Comparison of ENCODE assay signal across 24 mouse cellular contexts in genomic region chr11:78540358-78540757, GRCm38 (mm10). TPM values are rescaled to one million over a fixed set of nuclear protein-coding genes. Genes with fewer than 3 reads are reported as not detected.
DNase-seq lines count a peak whose midpoint lies in the region; ATAC-seq lines count a peak whose summit lies in the region.
"Had no signal": no experiment of that assay in that cellular context is flagged by ENCODE, and none has a peak within 500 bp of the region (broad histone marks: within the 10 kb centered on the region; RNA-seq: fewer than 3 reads in every experiment).

No protein-coding gene starts in this region.

- H3K4me2 ChIP-seq in limb, embryonic 15.5 days = no peak overlapping the region
- H3K4me2 ChIP-seq: embryonic facial prominence, embryonic 12.5 days; heart, embryonic 15.5 days; hindbrain, embryonic 15.5 days; limb, embryonic 12.5 days; lung, embryonic 14.5 days; midbrain, embryonic 12.5 days had no signal

- H3K27me3 ChIP-seq in limb, embryonic 15.5 days = no peaks in the 10 kb centered on the region
- no peaks in the 10 kb centered on the region for H3K27me3 ChIP-seq in limb, embryonic 10.5 days (ENCODE audit: low read depth, poor library complexity, severe bottlenecking)
- H3K27me3 ChIP-seq: embryonic facial prominence, embryonic 12.5 days; heart, embryonic 15.5 days; hindbrain, embryonic 15.5 days; limb, embryonic 12.5 days; midbrain, embryonic 12.5 days had no signal

- WGBS in limb, embryonic 15.5 days = 66% methylated on average over 3 of the region's 3 CpGs
- WGBS in limb, embryonic 10.5 days = 80% methylated on average over 3 of the region's 3 CpGs

- no peaks in the 10 kb centered on the region for H3K9me3 ChIP-seq in limb, embryonic 15.5 days
- no peaks in the 10 kb centered on the region for H3K9me3 ChIP-seq in limb, embryonic 10.5 days (replicated peaks)
- H3K9me3 ChIP-seq: embryonic facial prominence, embryonic 12.5 days; heart, embryonic 15.5 days; hindbrain, embryonic 15.5 days; limb, embryonic 12.5 days; midbrain, embryonic 12.5 days had no signal

- no peak overlapping the region for H3K9ac ChIP-seq in limb, embryonic 15.5 days
- H3K9ac ChIP-seq: embryonic facial prominence, embryonic 12.5 days; heart, embryonic 15.5 days; hindbrain, embryonic 15.5 days; limb, embryonic 12.5 days; lung, embryonic 14.5 days; midbrain, embryonic 12.5 days had no signal

- peaks cover 62% of the 10 kb centered on the region for H3K36me3 ChIP-seq in limb, embryonic 15.5 days
- H3K36me3 ChIP-seq in limb, embryonic 10.5 days = peaks cover 68% of the 10 kb centered on the region

- no peak overlapping the region for H3K4me3 ChIP-seq in limb, embryonic 15.5 days
- H3K4me3 ChIP-seq in limb, embryonic 10.5 days = no peak overlapping the region
- H3K4me3 ChIP-seq: embryonic facial prominence, embryonic 12.5 days; gastrocnemius, adult 2 months; heart, embryonic 15.5 days; hindbrain, embryonic 15.5 days; layer of hippocampus, adult 2 months; limb, embryonic 12.5 days; midbrain, embryonic 12.5 days had no signal

- peaks cover 12% of the 10 kb centered on the region for H3K4me1 ChIP-seq in limb, embryonic 15.5 days
- H3K4me1 ChIP-seq in limb, embryonic 10.5 days = peaks cover 14% of the 10 kb centered on the region

- ATAC-seq in limb, embryonic 15.5 days (ENCODE audit: insufficient number of reproducible peaks, low FRiP score, low TSS enrichment, low read depth) = no peak
- ATAC-seq: forebrain, embryonic 14.5 days had no signal

- DNase-seq in adrenal gland, postnatal 10 days = peak; percentile 48
- no peak for DNase-seq in adrenal gland, adult 18-20 months (ENCODE audit: low spot score in 2 of 2)
- no peak for DNase-seq in limb, embryonic 10.5 days (ENCODE audit: low spot score)
- peak; percentile 80 for DNase-seq in fat pad, adult 2 months (ENCODE audit: extremely low read depth, low read depth, low spot score)
- DNase-seq in lung, postnatal 25 days (ENCODE audit: low spot score) = peak; percentile 60
- DNase-seq in right cerebral cortex, postnatal 36 days (ENCODE audit: low spot score in 2 of 2) = no peak
- no peak for DNase-seq in thymus, postnatal 10 days (ENCODE audit: low spot score in 2 of 2)
- DNase-seq: adrenal gland, adult 8-10 months; cerebellum, adult 11 months; gastrocnemius, adult 2 months; kidney, adult 8-10 months; kidney, postnatal 14 days; lung, embryonic 14.5 days; retina, postnatal 1 day; right cerebral cortex, postnatal 25 days; thymus, postnatal 25 days had no signal

- H3K27ac ChIP-seq in limb, embryonic 15.5 days = peak overlapping the region; percentile 47; the same call in 1 of the 2 replicates
- no peak overlapping the region for H3K27ac ChIP-seq in limb, embryonic 10.5 days
- H3K27ac ChIP-seq: embryonic facial prominence, embryonic 12.5 days; gastrocnemius, adult 2 months; heart, embryonic 15.5 days; hindbrain, embryonic 15.5 days; layer of hippocampus, adult 2 months; limb, embryonic 12.5 days; midbrain, embryonic 12.5 days had no signal

RNA-seq across cellular contexts. Expression of gene Ift20, which starts 4.2 kb away (rescaled TPM):
- total RNA-seq in adrenal gland, postnatal 10 days (2021) = 10 to 100 TPM; 69.1 to 71.5 TPM
- 10 to 100 TPM; 91.4 to 96.0 TPM for total RNA-seq in adrenal gland, adult 18-20 months (2021)
- polyA plus RNA-seq in limb, embryonic 15.5 days (2015; fragmentation: Nextera tagmentation; extraction: Ambion mirVana) = 196 and 206 TPM in 2 replicates
- 85.7 and 97.9 TPM in 2 replicates for polyA plus RNA-seq in limb, embryonic 10.5 days (2016; fragmentation: Nextera tagmentation; extraction: Ambion mirVana)

RNA-seq across cellular contexts. Expression of gene Tnfaip1, which starts 4.2 kb away (rescaled TPM):
- total RNA-seq in adrenal gland, postnatal 10 days (2021) = 10 to 100 TPM; 52.2 to 55.1 TPM
- total RNA-seq in adrenal gland, adult 18-20 months (2021) = 10 to 100 TPM; 38.3 to 43.0 TPM
- polyA plus RNA-seq in limb, embryonic 15.5 days (2015; fragmentation: Nextera tagmentation; extraction: Ambion mirVana) = 95.1 and 95.3 TPM in 2 replicates
- polyA plus RNA-seq in limb, embryonic 10.5 days (2016; fragmentation: Nextera tagmentation; extraction: Ambion mirVana) = 92.4 and 94.1 TPM in 2 replicates

RNA-seq across cellular contexts. Expression of gene Tmem97, which starts 10.2 kb away (rescaled TPM):
- total RNA-seq in adrenal gland, postnatal 10 days (2021) = 10 to 100 TPM; 39.1 to 40.9 TPM
- total RNA-seq in adrenal gland, adult 18-20 months (2021) = 10 to 100 TPM; 27.6 to 40.9 TPM
- polyA plus RNA-seq in limb, embryonic 15.5 days (2015; fragmentation: Nextera tagmentation; extraction: Ambion mirVana) = 89.3 and 92.7 TPM in 2 replicates
- 87.7 and 104 TPM in 2 replicates for polyA plus RNA-seq in limb, embryonic 10.5 days (2016; fragmentation: Nextera tagmentation; extraction: Ambion mirVana)

RNA-seq across cellular contexts. Expression of gene Poldip2, which starts 28.4 kb away (rescaled TPM):
- 100 to 1,000 TPM; 188 to 199 TPM for total RNA-seq in adrenal gland, postnatal 10 days (2021)
- total RNA-seq in adrenal gland, adult 18-20 months (2021) = 100 to 1,000 TPM; 153 to 166 TPM
- polyA plus RNA-seq in limb, embryonic 15.5 days (2015; fragmentation: Nextera tagmentation; extraction: Ambion mirVana) = 163 and 177 TPM in 2 replicates
- 179 TPM in 2 replicates for polyA plus RNA-seq in limb, embryonic 10.5 days (2016; fragmentation: Nextera tagmentation; extraction: Ambion mirVana)

RNA-seq across cellular contexts. Expression of gene Tmem199, which starts 28.4 kb away (rescaled TPM):
- 10 to 100 TPM; 21.3 to 25.1 TPM for total RNA-seq in adrenal gland, postnatal 10 days (2021)
- total RNA-seq in adrenal gland, adult 18-20 months (2021) = 10 to 100 TPM; 27.8 to 28.0 TPM
- 39.7 and 41.9 TPM in 2 replicates for polyA plus RNA-seq in limb, embryonic 15.5 days (2015; fragmentation: Nextera tagmentation; extraction: Ambion mirVana)
- 73.7 and 85.5 TPM in 2 replicates for polyA plus RNA-seq in limb, embryonic 10.5 days (2016; fragmentation: Nextera tagmentation; extraction: Ambion mirVana)

Comparison
In these comparisons a context has a peak if more than half of its experiments do, and no peak if none do; other contexts are left out.
1. DNase-seq: peak in adrenal gland, postnatal 10 days (single experiment), fat pad, adult 2 months (single experiment) and lung, postnatal 25 days (single experiment); none in adrenal gland, adult 18-20 months (0 of 2), limb, embryonic 10.5 days (single experiment), right cerebral cortex, postnatal 36 days (0 of 2) and thymus, postnatal 10 days (0 of 2).